Mouse (Mus musculus) embryo, embryonic 10 days (tissue): ENCODE measurements around the gene Zfp874a.
"Not testable (repeated sequence)": the region's sequence is repeated elsewhere in the genome, so short reads cannot be mapped to it uniquely, and the experiment has no call there.

Experiments used
- DNase-seq: peaks from one replicate; pipeline ENCODE4 v3.0.0-alpha.2; 2015; ENCODE audit warnings: low spot score

Zfp874a gene

GRCm38 (mm10) chr13:67451172-67452020, at the start of gene Zfp874a:
TSS of gene Zfp874a (minus strand) at chr13:67451624.
- DNase-seq = peak; percentile 93

DNA sequence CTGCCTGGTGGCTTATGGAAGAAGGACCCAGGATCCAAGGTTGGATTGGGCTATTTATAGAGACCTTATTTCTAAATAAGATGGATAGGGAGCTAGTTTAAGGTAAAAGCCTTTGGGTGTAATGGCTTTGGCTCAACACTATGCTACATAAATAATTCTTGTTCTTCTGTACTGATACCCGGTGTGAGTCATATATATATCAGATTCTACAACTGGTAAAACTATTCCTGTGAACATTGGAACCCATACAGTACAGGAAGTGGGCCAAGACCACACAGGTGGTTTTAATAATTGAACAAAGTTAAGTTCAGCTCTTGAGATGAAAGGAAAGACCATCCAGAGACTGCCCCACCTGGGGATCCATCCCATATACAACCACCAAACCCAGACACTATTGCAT, 49.5 kb upstream of the Zfp874a start:
- no peak for DNase-seq

DNA sequence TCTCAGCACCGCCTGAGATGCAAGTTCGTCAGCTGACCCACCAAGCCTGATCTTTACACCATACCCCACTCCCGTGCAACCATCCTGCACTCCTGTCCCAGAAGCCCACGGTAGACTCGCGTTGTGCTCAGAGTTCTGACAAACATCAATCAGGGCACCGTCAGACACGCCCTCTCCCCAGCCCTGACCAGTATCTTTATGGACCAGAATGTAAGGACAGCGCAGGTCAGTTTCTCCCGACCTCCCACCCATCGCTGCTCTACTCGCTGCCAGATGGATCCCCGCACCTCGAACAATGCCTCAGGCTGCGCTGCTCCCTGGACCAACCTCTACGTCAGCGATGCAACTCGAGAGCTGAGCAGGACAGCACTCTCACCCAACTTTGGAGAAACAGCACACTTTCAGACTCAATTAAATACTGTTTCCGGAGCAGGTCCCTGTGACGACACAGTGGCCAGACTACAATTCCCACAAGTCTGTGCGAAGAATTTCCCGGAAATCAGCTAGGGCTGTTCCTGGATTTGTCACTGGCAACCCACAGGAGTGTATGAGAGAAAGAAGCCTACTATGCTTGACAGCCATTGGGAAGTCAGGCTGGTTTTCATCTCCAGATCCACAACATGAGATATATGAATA, 48.8 kb upstream of the Zfp874a start, which contains the start of gene Zfp58:
Gene Zfp58, minus strand, starts transcription at position 472 of the 636 bp plus-strand sequence.
- peak; percentile 89 for DNase-seq

DNA sequence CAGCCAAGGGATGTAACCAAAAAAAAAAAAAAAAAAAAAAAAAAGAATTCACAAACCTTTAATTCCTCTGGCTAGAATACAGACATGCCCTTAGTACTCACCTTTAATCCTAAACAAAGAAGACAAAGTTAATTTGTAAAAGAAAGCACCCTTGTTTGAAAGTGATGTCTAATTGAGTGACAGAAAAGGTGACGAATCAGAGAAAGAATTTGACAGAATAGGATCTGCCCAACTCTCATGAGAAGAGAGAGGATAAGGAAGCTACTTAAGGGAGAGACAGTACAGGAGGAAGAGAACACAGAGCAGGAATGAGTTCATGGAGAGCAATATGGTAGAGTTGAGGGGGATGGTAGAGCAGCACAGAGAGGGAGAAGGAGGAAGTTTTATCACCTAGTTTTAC, 44.2 kb upstream of the Zfp874a start:
- DNase-seq = no peak

DNA sequence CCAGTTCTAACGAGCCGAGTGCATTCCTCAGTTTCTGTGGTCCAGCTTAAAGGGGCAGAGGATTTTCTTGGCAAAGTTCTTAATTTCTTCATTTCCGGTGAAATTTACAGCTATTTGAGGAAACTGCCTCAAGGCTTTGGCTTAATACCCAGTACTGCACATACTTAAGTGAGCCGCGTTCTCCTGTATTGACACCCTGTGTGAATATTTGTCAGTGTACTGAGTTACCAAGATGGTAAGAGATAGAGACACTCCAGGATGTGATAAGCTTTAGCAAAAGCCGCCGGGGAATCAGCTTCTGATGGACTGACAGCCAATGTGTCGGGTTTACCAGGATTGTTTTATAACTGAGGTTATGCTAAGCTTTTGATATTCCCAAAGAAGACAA, 33.0 kb upstream of the Zfp874a start:
- DNase-seq = no peak

DNA sequence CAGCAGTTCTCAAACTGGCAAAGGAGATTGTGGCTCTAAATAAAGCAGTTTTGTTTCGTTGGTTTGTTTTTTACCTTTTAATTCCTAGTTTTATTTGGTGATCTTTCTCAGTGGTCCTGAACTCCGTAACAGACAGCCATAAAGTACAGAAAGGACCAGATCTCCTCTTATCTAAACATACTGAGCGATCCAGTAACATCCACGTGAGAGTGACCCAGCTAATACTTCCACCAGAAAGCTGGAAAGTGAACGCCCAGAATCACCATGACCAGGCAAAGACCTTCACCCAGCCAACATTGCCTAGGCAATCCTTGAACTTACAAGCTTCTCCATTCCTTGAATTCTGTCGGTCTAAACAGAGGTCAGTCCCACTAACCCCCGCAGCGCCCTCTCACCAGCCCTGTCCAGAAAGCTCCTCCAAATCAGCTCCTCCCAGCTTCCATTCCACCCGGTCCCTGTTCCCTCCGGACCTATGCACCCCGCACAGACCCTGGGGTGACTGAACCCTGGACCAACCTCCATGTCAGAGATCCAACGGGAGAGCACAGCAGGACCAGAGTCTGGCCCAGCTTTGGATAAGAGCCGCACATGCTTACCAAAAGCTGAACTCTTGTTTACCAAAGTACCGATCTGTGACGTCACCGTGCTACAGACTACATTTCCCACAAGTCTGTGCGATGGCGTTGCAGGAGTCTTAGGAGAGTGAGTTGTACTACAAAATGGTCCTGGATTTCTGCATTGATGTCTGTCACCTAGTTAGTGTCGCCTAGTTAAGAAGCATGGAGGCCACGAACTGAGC, 32.4 kb upstream of the Zfp874a start, which contains the start of gene Zfp874b:
Gene Zfp874b, minus strand, starts transcription at position 634 of the 799 bp plus-strand sequence.
- DNase-seq = peak; percentile 96

DNA sequence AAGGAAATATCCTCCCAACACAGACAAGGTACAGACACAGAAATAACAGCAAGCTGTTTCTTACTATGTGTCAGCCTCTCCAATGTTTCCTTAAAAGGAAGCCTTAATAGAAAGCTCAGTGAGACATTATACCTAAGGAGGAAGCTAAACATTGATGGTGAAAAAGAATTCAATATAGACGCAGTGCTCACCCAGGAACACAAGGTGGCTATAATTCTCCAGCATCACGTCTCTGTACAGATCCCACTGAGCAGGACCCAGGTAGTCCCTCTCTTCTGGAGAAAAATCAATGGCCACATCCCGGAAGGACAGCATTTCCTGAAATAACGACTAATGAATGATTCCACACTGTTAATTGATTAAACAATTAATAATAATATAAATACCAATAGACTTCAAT, 30.1 kb upstream of the Zfp874a start:
- no peak for DNase-seq

- DNase-seq = no peak
Measured at GRCm38 (mm10) chr13:67469274-67469673, 17.9 kb upstream of the Zfp874a start.

DNA sequence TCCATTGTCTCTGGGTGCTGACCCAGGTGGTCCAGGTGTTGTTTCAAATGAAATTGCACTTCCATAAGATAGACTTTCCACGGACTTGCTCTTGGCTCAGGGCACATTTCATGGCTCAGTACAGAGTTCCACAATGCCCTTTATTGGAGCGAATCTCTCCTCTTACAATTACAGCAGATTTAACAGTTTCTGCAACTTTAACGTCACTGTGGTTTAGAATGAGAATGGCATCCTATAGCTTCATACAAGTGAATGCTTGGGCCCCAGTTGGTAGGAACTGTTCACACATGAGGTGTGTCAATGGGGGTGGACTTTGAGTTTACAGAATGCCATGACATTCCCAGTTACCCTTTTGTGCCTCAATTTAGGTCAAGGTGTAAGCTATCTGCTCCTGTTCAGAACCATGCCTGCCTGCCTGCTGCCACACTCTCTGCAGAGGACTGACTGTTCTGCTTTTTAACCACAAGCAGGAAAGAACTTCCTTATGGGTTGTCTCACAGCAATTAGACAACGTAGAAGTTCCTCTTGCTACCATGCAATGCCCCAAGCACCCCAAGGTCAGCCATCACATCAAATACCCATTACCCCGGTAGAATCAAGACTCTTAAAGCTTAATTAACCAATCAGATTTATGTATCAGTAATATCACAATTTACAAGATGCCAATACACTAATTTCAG, 12.2 kb upstream of the Zfp874a start:
- not testable (repeated sequence) for DNase-seq

- DNase-seq = no peak
Measured at GRCm38 (mm10) chr13:67452021-67452309, 541 bp upstream of the Zfp874a start.

DNA sequence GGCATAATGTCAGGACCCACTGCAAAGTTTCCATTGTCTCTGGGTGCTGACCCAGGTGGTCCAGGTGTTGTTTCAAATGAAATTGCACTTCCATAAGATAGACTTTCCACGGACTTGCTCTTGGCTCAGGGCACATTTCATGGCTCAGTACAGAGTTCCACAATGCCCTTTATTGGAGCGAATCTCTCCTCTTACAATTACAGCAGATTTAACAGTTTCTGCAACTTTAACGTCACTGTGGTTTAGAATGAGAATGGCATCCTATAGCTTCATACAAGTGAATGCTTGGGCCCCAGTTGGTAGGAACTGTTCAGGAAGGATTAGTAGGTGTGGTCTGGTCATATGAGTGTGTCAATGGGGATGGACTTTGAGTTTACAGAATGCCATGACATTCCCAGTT, 14.3 kb downstream of the Zfp874a start:
- not testable (repeated sequence) for DNase-seq

- DNase-seq = no peak
Measured at GRCm38 (mm10) chr13:67428116-67428515, 23.3 kb downstream of the Zfp874a start.

GRCm38 (mm10) chr13:67425699-67426098, 25.7 kb downstream of the Zfp874a start:
- DNase-seq = not testable (repeated sequence)

DNA sequence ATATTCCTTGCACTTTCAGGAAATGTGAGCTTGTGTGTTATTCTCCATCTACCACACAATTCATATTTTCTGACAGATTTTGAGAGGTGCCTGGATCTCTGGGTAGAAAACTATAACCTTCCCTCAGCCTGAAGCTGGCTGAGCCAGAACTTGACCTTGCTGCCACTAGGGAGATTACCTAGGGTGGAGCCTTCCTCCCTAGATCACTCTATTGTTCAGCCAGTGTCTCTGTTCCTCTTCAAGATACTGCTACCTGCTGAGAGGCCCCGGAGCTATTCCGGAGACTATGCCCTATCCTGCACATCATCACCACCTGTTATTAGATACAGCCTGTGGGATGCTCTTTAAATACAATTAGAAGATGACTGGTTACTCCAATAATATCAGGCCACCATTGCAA, 28.9 kb downstream of the Zfp874a start:
- DNase-seq = not testable (repeated sequence)

DNA sequence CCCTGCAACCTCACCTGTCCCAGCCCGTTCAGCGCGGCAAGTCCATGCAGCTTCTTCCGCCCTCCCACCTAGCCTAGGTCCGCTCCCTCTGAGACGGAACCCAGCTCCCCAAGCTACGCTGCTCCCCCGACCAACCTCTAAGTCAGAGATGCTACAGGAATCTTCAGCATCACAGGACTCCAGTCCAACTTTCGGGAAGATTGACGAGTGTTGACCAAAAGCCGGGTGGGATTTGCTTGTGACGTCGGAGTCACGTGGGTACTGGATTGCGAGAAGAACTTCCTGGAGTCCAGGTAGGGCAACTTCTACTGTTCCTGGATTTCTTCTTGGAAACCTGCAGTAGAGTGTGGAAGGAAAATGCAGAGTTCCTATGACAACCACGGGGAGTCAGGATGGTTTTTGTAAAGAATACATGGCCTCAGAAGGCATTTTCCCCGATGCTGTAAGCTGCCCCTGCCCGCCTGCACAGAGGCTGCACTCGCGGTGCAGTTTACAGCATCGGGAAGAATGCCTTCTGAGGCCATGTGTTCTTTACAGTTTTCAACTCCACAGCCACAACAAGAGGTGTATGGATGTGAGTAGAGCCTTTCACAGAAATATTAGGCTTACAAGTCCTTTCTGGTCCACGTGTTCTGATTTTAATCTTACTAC, 30.1 kb downstream of the Zfp874a start, which contains the start of gene Zfp459:
Gene Zfp459, minus strand, starts transcription at position 212 of the 651 bp plus-strand sequence.
- peak; percentile 61 for DNase-seq

GRCm38 (mm10) chr13:67420558-67421206, 30.7 kb downstream of the Zfp874a start:
- no peak for DNase-seq

DNA sequence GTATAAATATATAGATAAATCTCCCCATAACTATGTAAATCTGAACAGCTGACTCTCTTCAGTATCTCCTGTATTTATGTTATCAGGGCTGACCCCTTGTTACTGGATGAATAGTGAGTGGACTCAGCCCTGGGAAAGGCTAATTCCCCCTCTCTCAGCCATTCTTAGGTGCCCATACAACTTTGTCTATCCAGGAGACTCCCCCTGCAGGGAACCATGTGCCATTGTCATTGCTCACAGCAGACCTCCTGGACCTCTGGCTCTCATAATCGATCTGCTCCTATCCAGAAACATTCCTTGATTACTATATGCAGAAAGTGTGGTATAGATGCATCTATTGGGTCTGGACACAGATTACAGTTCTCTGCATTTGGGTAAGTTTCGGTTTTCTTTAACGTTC, 34.6 kb downstream of the Zfp874a start:
- DNase-seq = no peak

DNA sequence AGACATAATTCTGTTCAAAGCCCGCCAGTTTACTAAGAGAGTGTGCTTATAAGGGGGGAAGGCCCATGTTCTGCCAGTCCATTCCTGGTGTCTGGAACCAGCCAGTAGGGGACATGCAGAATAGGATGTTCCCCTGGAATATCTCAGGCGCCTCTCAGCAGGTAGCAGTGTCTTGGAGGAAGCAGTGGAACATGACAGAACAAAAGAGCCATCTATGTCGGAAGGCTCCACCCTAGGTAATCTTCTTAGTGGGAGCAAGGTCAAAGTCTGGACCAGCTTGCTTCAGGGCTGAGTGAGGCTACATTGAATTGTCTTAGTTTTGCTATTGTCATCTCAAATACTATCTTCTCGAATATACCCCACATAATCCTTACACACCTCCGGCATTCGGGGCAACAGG, 35.7 kb downstream of the Zfp874a start:
- no peak for DNase-seq

GRCm38 (mm10) chr13:67413634-67414033, 37.8 kb downstream of the Zfp874a start:
- not testable (repeated sequence) for DNase-seq

DNA sequence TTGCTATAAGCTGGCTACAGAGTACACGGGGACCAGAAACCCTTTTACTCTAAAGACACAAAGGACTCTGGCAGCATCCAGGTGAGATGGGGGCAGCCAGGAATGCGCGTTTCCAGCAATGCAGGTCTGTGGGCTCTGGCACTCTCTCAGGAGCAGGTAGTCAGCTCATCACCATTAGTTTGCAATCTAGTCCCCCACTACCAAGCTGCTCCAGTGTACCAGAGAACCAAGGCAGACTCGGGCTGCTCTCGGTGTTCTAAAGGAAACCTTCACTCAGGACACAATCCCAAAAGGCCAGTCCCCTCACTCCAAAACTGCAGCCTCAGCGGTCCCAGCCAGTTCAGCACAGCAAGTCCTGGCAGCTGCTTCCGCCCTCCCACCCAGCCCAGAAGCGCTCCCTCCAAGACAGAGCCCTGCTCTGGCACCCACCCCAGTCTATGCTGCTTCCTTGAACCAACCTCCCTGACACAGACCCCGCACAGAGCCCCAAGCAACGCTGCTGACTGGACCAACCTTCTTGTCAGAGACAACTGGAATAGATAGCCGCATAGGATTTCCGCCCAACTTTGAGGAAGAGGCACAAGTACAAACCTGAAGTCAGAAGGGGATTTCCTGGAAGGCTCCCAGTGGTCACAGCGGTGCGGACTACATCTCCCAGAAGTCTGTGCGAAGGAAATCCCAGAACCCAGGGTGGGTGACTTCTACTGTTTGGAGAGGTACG, 52.1 kb downstream of the Zfp874a start, which contains the start of gene Zfp429:
Gene Zfp429, minus strand, starts transcription at position 637 of the 721 bp plus-strand sequence.
- DNase-seq = peak; percentile 82
